Mouse (Mus musculus) cerebellum, adult 11-12 months (tissue): ENCODE measurements around the gene Ky.

Experiments
- DNase-seq: peaks from one replicate; pipeline ENCODE4 v3.0.0; 2022

The Ky gene

DNA sequence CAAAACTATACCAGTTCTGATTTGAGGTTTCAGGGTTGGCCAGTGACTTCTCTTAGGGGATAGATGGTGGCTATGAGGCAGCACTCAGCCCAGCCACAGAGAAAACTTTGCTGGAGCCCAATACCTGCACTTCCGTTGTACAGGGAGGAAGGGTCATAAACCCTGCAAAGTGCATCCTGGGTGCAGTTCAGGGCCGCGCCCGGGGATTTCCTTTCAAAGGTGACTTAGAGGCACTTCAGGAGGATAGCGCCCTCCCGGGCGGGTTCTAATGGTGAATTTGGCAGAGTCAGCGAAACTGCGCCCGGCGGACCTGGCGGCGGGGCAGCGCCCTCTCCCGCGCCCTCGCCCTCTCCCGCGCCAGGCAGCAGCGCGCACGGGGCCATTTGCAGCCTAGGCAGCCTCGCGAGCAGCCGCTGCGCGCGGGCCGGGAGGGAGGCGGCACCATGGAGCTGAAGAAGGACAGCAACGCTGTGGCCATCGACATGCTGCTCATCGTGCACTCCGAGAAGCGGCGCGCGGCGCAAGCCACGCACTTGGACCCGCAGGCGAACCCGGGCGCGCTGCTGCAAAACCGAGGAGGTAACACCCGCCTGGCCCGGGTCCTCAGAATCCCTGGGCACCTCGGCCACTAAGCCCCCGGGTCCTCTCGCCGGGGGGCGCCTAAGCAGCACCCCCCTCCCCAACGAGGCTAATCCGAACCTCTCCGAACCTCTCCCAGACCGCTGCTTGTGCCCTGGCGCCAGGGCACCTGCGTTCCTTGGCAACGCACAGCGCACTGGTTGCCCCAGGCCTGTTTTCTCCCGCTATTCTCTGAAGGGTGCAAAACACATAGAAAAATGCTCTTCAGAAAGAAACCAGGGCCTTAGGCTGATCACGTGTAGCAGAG, at the start of gene Ky:
Gene Ky, plus strand, starts transcription at position 51 of the 886 bp plus-strand sequence.
- peak; percentile 37 for DNase-seq

GRCm38 (mm10) chr9:102462251-102462650, 43.3 kb upstream of the Ky start:
- DNase-seq, result no peak

GRCm38 (mm10) chr9:102465044-102465443, 40.5 kb upstream of the Ky start:
- no peak for DNase-seq

DNA sequence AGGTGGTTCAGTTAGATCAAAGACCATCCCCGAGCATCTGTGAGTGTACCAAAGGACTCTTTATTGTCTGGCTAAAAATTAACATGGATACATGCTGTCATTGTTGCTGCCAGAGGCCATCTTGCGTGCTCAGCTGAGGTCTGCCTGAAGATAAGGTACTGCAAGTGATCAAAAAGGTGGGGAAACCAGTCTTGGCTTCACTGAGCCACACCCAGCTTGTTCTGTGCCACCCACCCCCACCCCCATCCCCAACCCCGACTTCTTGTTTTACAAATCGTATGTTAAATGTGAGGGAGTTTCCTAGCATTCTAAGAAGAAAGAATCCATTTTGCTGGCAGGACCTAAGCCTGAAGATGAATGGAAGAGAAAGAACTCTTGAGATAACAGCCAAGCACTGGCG, 39.8 kb upstream of the Ky start:
- no peak for DNase-seq

GRCm38 (mm10) chr9:102470076-102470819, 35.3 kb upstream of the Ky start:
- DNase-seq, result no peak

GRCm38 (mm10) chr9:102477767-102478450, 27.6 kb upstream of the Ky start:
- no peak for DNase-seq

DNA sequence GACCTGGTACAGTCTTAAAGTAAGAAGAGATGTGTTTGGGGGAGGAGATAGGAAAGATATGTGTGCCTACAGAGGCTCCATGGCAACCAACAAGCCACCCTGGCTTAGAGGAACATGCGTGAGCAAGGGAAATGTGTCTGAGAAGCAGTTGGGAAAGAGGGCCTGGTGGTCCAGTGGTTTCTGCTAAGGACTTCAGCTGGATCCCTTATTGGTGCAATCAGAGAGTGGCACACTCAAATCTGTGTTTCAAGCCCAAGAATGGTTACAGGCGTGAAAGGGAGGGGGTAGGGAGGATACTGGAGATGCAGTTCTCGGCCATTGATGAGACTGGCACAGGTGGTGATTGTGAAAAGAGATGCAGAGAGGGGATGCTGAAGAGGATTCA, 27.1 kb upstream of the Ky start:
- DNase-seq, result no peak

- DNase-seq, result no peak
Observed at GRCm38 (mm10) chr9:102479022-102479421, 26.5 kb upstream of the Ky start.

- DNase-seq, result no peak
Observed at GRCm38 (mm10) chr9:102492031-102492795, 13.3 kb upstream of the Ky start.

DNA sequence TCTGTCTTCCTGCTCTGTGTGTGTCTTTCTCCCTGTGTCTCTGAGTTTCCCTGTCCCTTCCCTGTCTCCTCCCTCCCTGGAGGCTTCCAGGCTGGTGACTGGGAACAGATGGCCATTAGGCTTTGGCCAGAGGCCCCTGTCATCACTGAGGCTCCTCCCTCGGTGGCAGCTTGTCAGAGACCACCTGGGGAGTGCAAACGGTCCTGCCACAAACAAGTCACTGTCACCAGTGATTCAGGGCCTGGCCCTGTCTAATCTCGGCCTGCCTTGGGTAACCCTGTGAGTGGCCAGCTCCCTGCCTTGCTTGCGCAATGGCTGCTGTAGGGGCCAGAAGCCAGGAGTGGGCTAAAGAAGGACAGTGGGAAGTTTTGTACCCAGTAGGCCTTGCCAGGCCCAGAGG, 12.5 kb upstream of the Ky start:
- peak; percentile 93 for DNase-seq

- DNase-seq, result no peak
Observed at GRCm38 (mm10) chr9:102493916-102494315, 11.6 kb upstream of the Ky start.

- DNase-seq, result no peak
Observed at GRCm38 (mm10) chr9:102494454-102494853, 11.1 kb upstream of the Ky start.

GRCm38 (mm10) chr9:102495266-102495665, 10.3 kb upstream of the Ky start:
- peak; percentile 1 for DNase-seq

DNA sequence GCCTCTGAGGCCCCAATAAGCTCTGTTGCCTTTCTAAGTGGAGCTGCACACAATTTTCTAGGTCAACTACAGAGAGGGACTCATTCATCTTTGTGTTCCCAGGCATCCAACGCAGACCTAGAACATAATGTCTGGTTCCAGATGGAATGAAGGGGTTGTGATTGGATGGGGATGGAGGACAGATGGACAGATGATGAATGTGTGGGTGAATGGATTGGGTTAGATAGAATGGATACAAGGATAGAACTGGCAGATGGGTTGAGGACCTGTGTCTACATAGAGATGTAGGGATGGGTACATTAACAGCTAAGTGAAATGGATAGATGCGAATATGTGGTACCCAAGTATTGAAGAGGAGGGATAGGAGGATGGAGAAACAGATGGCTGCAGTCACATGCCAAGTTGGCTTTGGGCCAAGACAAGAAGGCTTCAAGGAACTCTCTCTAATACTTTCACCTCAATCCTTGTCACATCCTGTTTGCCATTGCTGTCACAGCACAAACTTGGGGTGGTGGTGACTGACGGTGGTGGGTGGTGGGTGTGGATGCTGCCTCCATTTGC, 9.0 kb upstream of the Ky start:
- DNase-seq, result peak; percentile 2

- no peak for DNase-seq
Observed at GRCm38 (mm10) chr9:102497089-102497690, 8.4 kb upstream of the Ky start.

DNA sequence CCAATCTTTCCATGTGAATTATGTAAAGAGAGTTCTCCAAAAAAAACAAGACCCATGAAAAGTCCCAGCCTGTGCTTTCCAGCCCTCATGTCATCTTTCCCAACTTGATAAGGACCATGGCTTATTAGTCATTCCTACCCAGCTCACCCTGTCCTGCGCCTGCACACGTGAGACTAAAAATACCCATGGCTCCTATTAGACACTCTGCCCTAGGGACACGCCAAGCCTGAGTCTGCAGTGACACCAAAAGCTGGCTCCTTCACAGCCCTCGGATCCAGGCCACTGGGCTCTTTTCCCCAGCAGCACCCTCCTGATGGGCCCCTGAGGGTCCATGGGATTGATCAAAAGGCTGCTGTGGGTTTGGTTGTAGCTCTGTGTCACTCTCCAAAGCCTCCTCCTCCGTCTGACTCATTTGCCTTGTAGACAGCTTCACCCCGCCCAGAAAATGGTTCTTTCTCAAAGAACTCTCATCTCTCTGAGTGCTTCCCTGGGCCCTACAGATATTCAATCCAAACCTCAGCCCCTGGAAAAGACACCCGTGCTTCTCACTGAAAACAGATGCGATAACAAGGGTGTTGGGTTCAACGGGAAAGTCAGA, 7.6 kb upstream of the Ky start:
- no peak for DNase-seq

GRCm38 (mm10) chr9:102498701-102499100, 6.8 kb upstream of the Ky start:
- DNase-seq, result no peak

DNA sequence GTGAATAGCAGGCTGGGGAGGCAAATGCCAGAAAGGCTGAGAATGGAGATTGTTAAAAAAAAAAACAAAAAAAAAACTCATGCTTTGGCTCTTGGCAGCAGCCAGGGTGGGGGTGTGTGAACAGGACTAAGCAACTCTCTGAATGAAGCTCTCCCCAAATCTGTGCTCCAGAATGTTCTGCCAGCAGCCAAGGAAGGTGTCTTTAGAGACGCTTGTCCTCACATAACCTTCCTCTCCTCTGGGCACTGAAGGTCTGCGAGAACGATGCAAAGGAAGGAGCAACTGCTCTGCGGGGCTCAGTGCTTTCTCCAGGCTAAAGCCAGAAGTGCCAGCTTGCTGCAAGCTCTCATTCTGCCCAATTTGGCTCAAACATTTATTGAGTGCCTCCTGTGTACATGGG, 6.3 kb upstream of the Ky start:
- peak; percentile 34 for DNase-seq

GRCm38 (mm10) chr9:102499746-102500145, 5.8 kb upstream of the Ky start:
- no peak for DNase-seq

- DNase-seq, result no peak
Observed at GRCm38 (mm10) chr9:102501113-102501512, 4.4 kb upstream of the Ky start.

- DNase-seq, result no peak
Observed at GRCm38 (mm10) chr9:102502015-102502633, 3.4 kb upstream of the Ky start.
